Mouse (Mus musculus) ovary, postnatal 10 days (tissue): Measurements from ENCODE around the gene Dlk1.
"Not testable (repeated sequence)": the region's sequence is repeated elsewhere in the genome, so short reads cannot be mapped to it uniquely, and the experiment has no call there.

ENCODE experiments used
- DNase-seq: peaks from one replicate; pipeline ENCODE4 v3.0.0; 2022; ENCODE audit warnings: low spot score

The Dlk1 gene

DNA sequence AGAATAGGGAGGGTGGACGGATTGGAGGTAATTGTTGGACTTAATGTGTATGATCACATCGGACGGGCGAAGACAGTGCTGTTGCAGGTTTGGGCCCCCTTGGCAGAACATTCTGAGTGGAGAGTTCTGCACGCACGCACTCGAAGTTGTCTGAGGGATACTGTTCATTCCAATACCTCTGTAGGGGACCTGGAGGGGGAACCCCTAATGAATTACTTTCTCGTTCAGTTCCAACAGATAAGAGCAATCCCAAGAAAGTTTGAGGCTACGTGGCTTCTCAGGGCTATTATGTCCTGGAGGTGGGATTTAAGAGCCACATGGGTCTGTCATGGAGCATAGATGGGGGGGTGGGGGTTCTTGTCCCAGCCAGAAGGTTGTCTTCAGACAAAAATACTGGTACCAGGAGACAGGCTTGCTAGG, 21.6 kb downstream of the Dlk1 start:
- DNase-seq: no peak

DNA sequence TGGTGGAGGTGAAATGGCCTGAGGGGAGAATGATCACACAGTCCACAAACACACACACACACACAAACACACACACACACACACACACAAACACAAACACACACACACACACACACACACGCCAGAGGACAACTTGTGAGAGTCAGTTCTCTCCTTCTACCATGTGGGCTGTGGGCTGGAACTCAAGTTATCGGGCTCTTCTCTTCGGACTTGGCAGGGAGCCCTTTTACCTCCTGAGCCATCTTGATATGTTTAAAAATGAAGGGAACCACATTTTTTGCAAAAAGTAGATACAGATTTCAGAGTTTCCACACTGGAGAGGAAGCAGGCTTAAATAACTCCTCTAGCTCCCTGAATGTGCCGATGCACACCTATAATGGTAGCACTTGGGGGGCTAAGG, 22.9 kb downstream of the Dlk1 start:
- no peak for DNase-seq

DNA sequence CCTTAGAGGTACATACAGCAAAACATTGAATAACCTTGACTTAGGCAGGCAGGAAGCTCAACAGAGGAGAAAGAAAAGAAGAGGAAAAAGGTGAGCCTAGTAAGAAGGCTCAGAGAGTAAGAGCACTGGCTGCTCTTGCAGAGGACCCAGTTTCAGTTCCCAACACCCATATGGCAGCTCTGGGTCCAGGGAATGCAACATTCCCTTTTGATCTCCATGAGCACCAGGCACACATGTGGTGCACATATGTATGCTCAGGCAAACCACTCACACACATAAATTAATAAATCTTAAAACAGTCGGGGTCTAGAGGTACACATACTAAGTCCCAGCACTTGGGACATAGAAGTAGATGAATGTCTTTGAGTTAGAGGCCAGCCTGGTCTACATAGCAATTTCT, 33.9 kb downstream of the Dlk1 start:
- DNase-seq: not testable (repeated sequence)

DNA sequence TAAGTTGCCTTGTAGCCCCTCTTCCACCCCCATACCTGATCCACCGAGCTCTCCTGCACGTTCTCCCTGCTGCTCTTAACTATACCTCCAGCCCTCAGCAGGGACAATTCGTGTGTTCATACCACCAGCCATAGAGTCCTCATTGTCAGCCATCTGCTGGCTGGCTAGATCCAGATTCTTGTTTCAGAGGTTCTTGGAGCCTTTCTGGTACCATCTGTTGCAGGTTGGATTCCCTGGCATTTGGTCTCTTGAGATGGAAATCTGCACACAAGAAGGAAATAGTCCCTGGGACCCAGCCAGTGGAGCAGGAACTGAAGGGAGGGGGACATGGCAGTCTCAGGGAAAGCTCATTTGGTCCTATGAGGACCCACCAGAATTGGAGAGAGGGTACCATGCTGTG, 39.1 kb downstream of the Dlk1 start:
- DNase-seq: no peak

DNA sequence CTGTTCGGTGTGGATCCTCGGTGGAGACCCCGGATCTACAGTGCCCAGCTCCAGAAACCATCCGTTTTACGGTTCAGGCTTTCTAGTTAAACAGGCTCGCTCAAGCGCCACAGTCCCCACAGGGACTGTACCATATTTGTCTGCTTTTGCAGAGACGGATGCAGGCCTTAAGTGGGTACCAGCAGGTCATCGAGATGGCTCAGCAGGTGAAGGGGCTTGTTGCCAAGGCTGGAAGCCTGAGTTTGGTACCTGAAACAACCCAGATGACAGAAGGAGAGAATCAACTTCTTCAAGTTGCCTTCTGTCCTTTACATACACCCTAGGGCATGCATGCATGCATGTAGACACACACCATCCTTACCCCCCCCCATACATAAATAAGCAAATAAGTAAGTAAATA, 40.8 kb downstream of the Dlk1 start:
- DNase-seq: no peak

DNA sequence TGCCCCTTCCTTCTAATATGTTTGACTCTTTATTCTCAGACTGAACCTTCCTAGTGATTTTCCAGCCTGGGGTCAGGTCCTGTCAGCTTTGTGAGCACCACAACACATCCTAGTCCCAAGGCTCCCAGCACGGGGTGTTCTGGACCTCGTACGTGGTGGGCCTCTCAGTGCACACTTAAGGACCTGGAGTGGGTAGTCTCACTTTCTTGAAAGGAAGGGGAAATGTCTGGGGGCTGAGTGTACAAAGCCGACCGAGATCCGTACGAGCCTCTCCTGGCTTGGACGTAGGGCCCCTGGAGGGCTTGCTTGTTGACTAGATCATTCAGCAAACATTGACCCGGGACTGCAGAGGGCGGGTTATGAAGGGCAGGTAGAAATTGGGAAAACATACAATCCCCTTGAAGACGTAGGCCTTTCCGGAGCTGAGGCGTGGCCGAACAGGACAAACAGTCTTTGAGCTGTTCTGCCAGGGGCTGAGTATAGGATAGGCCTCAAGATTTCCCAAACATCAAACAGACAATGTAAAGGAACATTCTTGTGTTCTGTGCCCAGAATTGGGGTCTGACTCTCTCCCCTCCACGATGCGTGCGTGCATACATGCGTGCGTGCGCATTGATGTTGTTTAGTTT, 42.5 kb downstream of the Dlk1 start:
- no peak for DNase-seq

DNA sequence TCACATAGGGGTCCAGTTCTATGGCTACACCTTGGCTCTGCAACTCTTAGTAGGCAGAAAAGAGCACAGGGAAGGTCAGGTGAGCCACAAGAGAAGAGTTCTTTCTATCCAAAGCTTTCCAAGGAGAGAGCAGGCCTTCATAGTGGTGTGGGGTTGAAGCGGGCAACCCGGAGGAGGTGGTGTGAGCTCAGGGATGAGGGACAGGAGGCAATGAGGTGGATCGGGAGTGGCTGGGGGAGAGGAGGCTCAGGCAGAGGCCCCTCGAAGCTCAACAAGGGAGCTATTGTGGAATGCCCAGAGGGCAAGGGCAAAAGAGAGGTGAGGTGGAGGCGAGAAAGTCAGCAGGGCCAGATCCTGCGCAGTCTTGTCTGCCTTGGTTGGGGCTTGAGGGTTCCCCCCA, 43.8 kb downstream of the Dlk1 start:
- DNase-seq: no peak

DNA sequence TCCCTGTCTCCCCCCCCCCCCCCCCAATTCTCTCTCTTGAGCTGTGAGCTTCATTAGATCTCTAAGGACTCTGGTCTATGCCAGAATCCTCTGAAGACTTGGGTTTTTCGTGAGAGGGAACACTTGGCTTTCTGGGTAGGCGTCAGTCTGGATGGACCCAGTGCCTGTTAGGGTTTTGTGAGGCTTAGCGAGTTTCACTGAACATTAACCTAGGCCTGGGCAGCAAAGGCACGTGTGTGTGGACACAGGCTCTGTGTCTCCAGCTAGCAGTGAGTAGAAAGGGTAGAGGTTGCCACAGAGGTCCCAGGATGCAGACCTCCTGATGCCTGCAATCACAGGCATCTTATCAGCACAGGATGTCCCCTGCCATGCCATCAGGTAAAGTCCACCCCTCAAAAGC, 48.4 kb downstream of the Dlk1 start:
- no peak for DNase-seq

DNA sequence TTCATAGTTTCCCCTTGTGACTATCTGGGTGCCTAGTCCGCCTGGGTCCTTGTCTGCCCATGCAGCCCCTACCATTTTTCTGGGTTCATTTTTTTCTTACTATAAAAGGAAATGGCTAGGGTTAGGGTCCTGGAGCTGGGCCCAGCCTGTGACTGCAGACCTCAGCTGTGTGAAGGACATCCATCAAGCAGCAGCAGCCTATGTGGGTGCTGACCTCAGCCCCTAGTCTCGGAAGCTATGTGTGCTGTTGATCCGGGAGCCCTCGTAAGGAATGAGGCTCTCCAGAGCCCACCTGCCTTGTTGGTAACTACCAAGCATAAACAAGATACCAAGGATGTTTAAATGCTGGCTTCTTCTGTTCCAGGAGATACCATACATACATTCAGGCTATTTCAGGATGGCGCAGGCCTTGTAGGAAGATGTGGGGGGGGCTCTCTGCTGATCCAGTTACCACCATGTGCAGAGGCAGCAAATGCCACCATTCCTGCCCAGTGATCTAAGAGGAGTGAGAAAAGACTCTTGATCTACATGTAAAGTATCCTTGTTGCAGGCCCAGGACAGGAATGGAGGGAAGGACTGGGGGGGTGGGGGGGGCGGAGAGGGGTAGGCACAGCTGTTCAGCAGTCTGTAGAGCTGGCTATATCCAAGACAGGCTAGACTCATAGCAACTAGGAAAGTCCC, 49.9 kb downstream of the Dlk1 start:
- no peak for DNase-seq

DNA sequence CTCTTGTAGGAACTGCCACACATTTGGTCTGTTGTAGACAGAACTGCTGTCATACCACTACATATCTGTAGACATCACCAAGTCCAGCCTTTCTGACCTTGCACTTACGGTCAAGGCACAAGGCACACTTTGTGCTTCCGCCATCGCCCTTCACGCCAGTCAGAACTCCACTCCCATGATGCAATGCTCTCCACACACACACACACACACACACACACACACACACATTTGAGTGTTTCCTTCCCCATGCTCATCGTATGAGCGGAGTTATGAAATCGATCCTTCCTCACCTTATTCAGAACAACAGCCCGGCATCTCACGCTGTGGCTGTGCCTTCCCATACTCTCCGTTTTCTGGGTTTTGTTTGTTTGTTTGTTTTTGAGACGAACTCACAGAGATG, 55.1 kb downstream of the Dlk1 start:
- no peak for DNase-seq

DNA sequence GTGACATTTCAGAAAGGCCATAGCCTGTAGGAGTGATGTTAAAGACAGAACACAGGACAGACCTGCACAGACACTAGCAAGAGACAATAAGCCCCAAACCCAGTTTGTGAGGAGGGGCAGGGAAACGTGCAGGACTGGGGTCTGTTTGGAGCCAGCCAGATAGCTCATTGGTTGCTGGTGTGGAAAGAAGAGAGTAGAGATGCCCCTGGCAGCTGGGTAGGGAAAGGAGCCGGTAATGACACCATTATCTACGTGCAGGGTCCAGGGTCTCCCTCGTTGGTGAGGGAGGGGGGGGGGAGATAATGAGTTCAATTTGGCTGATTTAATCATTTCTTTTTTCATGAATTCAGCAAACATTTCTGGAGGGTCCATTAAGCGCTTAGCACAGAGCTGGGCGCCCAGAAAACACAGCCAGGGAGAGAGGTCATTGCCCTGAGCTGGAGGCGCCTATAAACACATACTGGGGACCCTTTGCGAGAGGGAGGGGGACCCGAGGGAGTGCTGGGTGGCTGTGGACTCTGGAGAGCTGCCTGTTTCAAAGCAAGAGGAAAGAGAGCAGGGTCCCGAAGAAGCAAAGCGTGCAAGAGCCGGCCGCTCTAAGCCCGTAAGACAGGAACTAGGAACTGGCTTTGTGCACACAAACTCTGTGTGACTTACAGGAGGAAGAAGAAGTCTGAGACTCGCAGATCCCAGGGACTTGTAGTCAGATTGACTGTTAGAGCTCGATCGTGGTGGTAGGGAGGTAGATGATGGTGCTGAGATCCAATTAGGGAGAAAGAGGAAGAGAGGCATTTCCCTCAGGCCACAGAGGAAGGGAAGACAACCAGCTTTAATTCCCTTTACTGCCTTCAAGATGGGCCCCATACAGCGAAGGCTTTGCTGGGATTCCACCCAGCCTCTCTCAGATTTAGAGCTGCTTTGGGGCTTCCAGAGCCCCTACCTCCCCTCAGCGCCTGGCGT, 56.2 kb downstream of the Dlk1 start:
- no peak for DNase-seq

DNA sequence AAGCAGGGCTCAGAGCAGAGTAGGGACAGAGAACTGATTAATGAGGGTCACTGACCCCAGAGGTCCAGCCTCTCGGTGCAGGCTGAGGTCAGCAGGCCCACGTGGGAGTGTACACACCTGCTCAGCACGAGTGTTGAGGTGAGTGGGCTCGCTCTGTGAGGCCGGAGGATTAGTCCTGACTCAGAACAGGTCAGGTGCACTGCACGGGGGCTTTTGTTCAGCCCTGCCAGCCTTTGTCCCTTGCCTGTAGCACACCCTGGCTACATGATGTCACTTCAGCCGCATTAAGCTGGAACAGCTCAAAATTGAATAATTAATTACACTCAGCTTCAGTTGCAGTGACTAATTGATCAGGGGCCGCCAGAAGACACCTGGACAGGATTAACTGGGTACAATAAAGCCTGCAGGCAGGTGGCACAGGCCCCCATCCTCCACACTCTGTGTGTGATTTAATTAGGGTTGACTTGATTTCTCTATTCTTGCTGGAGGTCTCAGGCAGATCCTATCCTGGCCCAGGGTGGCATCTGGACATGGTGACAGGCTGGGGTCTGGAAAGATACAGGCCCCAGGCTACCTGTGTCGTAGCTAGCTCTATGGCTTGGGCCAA, 57.0 kb downstream of the Dlk1 start:
- DNase-seq: no peak

DNA sequence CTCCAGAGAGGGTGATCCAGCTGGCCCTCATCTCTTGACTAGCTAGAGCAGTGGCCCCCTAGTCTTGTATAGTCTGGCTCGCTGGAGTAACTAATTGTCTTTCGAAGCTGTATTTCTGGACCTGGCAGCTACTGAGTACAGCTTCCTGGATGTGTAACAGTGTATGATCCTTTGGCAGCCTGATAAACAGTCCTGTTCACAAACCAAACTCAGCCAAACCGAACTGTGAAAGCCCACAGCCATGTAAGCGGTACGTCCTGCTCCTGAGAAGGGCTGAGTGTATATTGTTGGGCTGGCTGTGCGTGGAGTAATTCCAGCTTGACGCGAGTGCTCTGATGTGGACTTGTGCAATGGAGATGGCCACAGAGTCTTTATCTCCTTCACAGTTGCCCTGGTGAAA, 57.6 kb downstream of the Dlk1 start:
- DNase-seq: no peak

DNA sequence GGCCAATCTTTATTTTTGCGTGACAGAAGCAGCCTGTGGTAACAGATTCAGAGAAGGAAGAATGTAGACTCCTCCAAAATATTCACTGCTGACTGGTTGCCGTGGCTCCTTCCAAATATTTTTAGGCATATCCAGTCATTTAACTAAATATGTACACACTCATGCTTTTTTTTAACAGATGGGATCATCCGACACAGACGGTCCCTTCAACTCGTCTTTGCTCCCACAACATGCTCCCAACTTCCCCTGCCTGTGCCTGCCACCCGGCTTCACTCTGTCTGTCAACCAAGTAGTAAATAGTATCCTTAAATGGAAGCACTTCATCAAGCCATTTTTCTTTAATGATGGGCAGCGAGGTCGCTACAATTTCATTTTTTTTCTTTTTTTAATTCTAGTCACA, 58.8 kb downstream of the Dlk1 start:
- DNase-seq: no peak

DNA sequence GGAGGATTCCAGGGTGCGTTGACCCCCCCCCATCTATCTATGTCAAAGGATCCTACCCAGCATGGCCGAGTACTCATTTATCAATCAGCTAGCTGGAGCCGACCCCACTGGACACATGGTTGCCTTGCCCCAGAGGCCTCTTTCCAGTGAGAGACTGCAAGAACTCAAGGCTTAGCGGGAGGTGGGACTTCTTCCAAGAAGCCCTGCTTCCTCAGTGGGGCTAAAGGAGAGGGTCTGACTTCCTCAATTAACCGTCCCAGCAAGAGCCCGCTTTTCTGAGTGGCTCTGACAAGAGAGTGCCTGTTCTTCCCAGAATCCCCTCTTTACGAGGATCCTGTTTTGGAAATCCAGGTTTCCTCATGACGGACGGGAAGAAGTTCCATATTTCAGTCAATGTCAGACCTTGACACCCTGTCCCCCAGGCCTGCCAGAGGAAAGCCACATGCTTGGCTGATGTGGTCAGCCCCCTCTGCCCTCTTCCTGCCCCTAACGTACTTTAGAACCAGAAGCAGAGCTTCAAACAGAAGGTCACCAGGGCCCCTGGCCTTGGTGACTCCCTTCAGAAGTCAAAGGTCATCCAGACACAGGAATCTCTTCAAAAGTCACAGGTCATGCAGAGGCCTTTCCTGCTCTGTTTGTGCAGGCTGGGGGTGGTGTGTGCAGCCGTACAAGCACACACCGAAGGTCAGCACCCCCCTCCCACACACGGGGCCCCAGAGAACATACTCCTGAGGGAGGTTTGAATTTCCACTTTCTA, 59.7 kb downstream of the Dlk1 start:
- DNase-seq: no peak
